ENCODE assay signal across 8 mouse cellular contexts in the genomic region with DNA sequence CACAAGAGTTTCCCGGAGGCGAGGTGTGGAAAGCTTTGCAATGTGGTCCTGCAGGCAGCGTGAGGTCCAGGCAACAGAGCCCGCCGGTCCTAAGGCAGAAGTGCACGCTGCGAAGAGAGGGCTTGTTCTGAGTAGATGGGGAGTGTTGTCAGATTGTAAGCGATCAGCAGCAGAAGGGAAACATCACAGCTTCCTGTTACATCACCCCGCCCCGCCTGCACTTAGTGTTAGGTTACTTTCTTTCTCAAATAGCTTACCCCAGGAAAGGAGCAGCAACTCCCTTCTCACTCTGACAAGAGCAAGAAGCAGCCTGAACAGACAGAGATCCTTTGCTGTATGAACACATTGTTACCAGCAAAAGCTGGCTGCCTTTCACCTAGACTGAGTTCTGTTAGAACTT. TPM values are rescaled to one million over a fixed set of nuclear protein-coding genes. Genes with fewer than 3 reads are reported as not detected.
DNase-seq lines count a peak whose midpoint lies in the region; ATAC-seq and TF ChIP-seq lines count a peak whose summit lies in the region.

Gene Calcrl (minus strand): TSS at position 274 of the 400 bp plus-strand sequence.

- H3K4me2 ChIP-seq in hindbrain, embryonic 12.5 days (replicated peaks), result peak within 1 kb of the TSS; percentile 50
- peak within 1 kb of the TSS; percentile 52 for H3K4me2 ChIP-seq in lung, postnatal 0 days (replicated peaks; ENCODE audit: low read depth, low read length)

- peak within 1 kb of the TSS; percentile 41 for H3K9ac ChIP-seq in hindbrain, embryonic 12.5 days
- H3K9ac ChIP-seq in lung, postnatal 0 days (replicated peaks; ENCODE audit: low read depth), result peak within 1 kb of the TSS; percentile 27; the same call in 1 of the 2 replicates

- H3K27ac ChIP-seq in hindbrain, embryonic 12.5 days, result peak within 1 kb of the TSS; percentile 35; the same call in 1 of the 2 replicates
- peak within 1 kb of the TSS; percentile 80 for H3K27ac ChIP-seq in lung, postnatal 0 days (ENCODE audit: low read length)

- H3K4me3 ChIP-seq in G1E (ENCODE audit: low read depth, low read length), result 0 out of 2 replicates have a peak within 1 kb of the TSS, but pooled peaks have one; percentile 30
- peak within 1 kb of the TSS; percentile 22 for H3K4me3 ChIP-seq in hindbrain, embryonic 12.5 days
- peak within 1 kb of the TSS; percentile 45 for H3K4me3 ChIP-seq in lung, postnatal 0 days (ENCODE audit: low read depth, low read length)

- no peak for TF ChIP-seq CTCF in G1E (IDR thresholded peaks at IDR 0.05; ENCODE audit: low read depth, low read length)
- TF ChIP-seq CTCF in lung, postnatal 0 days (IDR thresholded peaks at IDR 0.05), result 0 out of 2 replicates have a peak, but pooled peaks have one; percentile 5

- WGBS in hindbrain, embryonic 12.5 days, result under 1% methylated on average over 10 of the region's 10 CpGs
- 0% methylated on average over 10 of the region's 10 CpGs for WGBS in lung, postnatal 0 days

- H3K36me3 ChIP-seq in G1E (replicated peaks), result no peaks in the 10 kb centered on the region
- H3K36me3 ChIP-seq in hindbrain, embryonic 12.5 days, result no peaks in the 10 kb centered on the region
- H3K36me3 ChIP-seq in lung, postnatal 0 days (ENCODE audit: insufficient read depth, low read length), result no peaks in the 10 kb centered on the region

- no peaks in the 10 kb centered on the region for H3K9me3 ChIP-seq in G1E (replicated peaks)
- H3K9me3 ChIP-seq in hindbrain, embryonic 12.5 days (replicated peaks), result no peaks in the 10 kb centered on the region
- H3K9me3 ChIP-seq in lung, postnatal 0 days (ENCODE audit: low read length), result no peaks in the 10 kb centered on the region

- H3K27me3 ChIP-seq in G1E (ENCODE audit: insufficient read depth, low read length), result peaks cover 2% of the 10 kb centered on the region; the same call in 1 of the 2 replicates
- H3K27me3 ChIP-seq in hindbrain, embryonic 12.5 days, result no peaks in the 10 kb centered on the region
- no peaks in the 10 kb centered on the region for H3K27me3 ChIP-seq in lung, postnatal 0 days (replicated peaks; ENCODE audit: insufficient read depth, low read length)

- peak; percentile 75 for ATAC-seq in G1E (ENCODE audit: extremely low read depth, insufficient number of reproducible peaks, low FRiP score, poor library complexity, severe bottlenecking)
- no peak for ATAC-seq in hindbrain, embryonic 12.5 days (ENCODE audit: low FRiP score)
- peak; percentile 95 for ATAC-seq in lung, postnatal 0 days

- H3K4me1 ChIP-seq in G1E (ENCODE audit: insufficient read depth, low read depth, low read length), result peaks cover 4% of the 10 kb centered on the region; the same call in 1 of the 2 replicates
- 0 out of 2 replicates have a peak, but pooled peaks cover 3% of the 10 kb centered on the region for H3K4me1 ChIP-seq in hindbrain, embryonic 12.5 days
- H3K4me1 ChIP-seq in lung, postnatal 0 days (ENCODE audit: insufficient read depth, low read depth, low read length), result no peaks in the 10 kb centered on the region

- no peak; the same call in 1 of the 2 replicates for TF ChIP-seq EP300 in lung, postnatal 0 days (IDR thresholded peaks at IDR 0.05)

- DNase-seq in G1E (ENCODE audit: low spot score), result no peak
- peak; percentile 26 for DNase-seq in cerebellum, postnatal 14 days
- DNase-seq in frontal cortex, postnatal 14 days (ENCODE audit: low spot score in 2 of 2), result peak; percentile 35 to 37
- DNase-seq in layer of hippocampus, postnatal 10 days (ENCODE audit: low spot score in 2 of 2), result peak; percentile 41 to 58
- peak; percentile 93 for DNase-seq in lung, postnatal 0 days (ENCODE audit: low spot score)
- peak; percentile 39 for DNase-seq in ovary, postnatal 10 days (ENCODE audit: low spot score)
- DNase-seq in thymus, postnatal 14 days, result peak; percentile 88

RNA-seq across cellular contexts. Expression of gene Calcrl, which starts in this region (rescaled TPM):
- total RNA-seq in G1E (2014; fragmentation: Nextera tagmentation) (6.5 and 12.7 TPM in 2 replicates), G1E (2017) (17.3 and 17.9 TPM in 2 replicates)
- 0.05 and 0.07 TPM in 2 replicates for polyA plus RNA-seq in G1E (2012)
- 15.4 and 18.4 TPM in 2 replicates for polyA plus RNA-seq in hindbrain, embryonic 12.5 days (2016; fragmentation: Nextera tagmentation; extraction: Ambion mirVana)
- 10 to 100 TPM; 12.0 to 14.1 TPM for total RNA-seq in layer of hippocampus, postnatal 10 days (2021)
- 347 and 455 TPM in 2 replicates for polyA plus RNA-seq in lung, postnatal 0 days (2015; fragmentation: Nextera tagmentation; extraction: Ambion mirVana)

Comparison
In these comparisons a context has a peak if more than half of its experiments do, and no peak if none do; other contexts are left out.
1. RNA of gene Calcrl (polyA plus RNA-seq): 347 to 455 TPM in lung, postnatal 0 days; 15.4 to 18.4 TPM in hindbrain, embryonic 12.5 days and 0.05 to 0.07 TPM in G1E; every median in the first group is over 10 times any median in the second.
2. Peak in every context shown above with its lines, with median percentiles within 50 percentile points of each other: H3K4me3 ChIP-seq.